Mouse (Mus musculus) cerebellum, adult 9-10 months (tissue): ENCODE data around the gene Gm33543.

Experiments
- DNase-seq: peaks from one replicate; pipeline ENCODE4 v3.0.0; 2022

Gm33543 gene

GRCm38 (mm10) chr10:95777071-95777470, 65.7 kb downstream of the Gm33543 start:
- no peak for DNase-seq

- DNase-seq = no peak
Measured at GRCm38 (mm10) chr10:95774856-95775255, 67.9 kb downstream of the Gm33543 start.

GRCm38 (mm10) chr10:95774001-95774628, 68.6 kb downstream of the Gm33543 start:
- no peak for DNase-seq
